Mouse (Mus musculus): ENCODE results near the gene Sh3bgrl3.

DNA sequence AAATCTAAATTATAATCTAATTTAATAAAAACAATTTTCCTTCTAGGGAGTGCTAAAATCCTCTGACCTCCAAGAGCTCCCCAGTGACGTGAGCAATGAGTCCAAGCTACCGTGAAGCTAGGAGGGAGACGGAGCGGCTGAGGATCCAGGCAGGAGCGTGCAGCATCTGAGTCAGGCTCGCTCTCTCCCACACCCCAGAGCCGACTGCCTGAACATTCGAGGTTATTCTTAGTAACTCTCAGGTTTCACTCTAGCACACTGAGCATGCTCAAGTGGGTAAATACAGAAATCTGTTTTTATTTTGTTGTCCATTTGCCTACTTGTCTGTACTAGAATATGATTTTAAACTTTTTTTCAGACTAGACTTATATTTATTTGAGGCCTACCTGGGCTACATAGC is 28.2 kb upstream of the Sh3bgrl3 start:
- TF ChIP-seq CTCF (IDR thresholded peaks at IDR 0.05; ENCODE audit: control insufficient read depth, insufficient read depth, insufficient read length), result no peak
- no peak for TF ChIP-seq MAX (IDR thresholded peaks at IDR 0.05)
- no peak for TF ChIP-seq MYOD1 (IDR thresholded peaks at IDR 0.05; ENCODE audit: control insufficient read depth, insufficient read length, low read depth)
- no peak for TF ChIP-seq CEBPB (IDR thresholded peaks at IDR 0.05; ENCODE audit: low read depth)
- TF ChIP-seq MYOG (IDR thresholded peaks at IDR 0.05; ENCODE audit: control insufficient read depth, extremely low read depth, insufficient read length), result no peak

Measured in C2C12 (cell line).